Mouse (Mus musculus): ENCODE results near the gene Socs2.

DNA sequence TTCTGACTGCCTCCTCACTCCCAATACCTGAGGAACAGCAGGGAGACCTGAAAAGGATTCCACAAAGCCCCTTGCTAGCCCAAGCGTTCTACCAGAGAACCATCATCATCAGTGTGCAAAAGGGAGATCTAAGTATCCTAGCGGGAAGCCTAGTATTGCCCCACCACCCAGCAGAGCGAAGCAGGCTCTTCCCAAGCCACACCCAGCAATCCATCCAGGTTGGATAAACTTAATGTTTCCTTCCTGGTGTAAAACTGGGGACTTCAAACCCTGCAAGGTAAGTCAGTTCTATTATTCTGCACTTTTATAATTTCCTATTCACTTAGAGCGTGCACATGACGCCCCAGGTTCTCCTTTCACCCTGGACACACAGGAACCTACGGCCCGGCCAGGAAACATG, 6.3 kb downstream of the Socs2 start:
- TF ChIP-seq MAX (IDR thresholded peaks at IDR 0.05; ENCODE audit: low read length) (no peak), UBTF (IDR thresholded peaks at IDR 0.05; ENCODE audit: borderline replicate concordance, insufficient read depth, low read depth, low read length) (no peak), USF1 (IDR thresholded peaks at IDR 0.05; ENCODE audit: low read depth, low read length) (no peak), CTCF (IDR thresholded peaks at IDR 0.05 in 2 of 3, conservative IDR thresholded peaks at IDR 0.05 in 1 of 3; ENCODE audit: control insufficient read depth in 1 of 3, insufficient read depth in 1 of 3, low read depth in 2 of 3, low read length in 3 of 3, poor library complexity in 1 of 3, severe bottlenecking in 1 of 3) (no peak), ELF1 (IDR thresholded peaks at IDR 0.05; ENCODE audit: low read depth, low read length) (no peak), SIN3A (IDR thresholded peaks at IDR 0.05; ENCODE audit: low read length) (no peak), EP300 (IDR thresholded peaks at IDR 0.05; ENCODE audit: low read depth in 1 of 2, low read length in 2 of 2) (no peak), TBP (IDR thresholded peaks at IDR 0.05; ENCODE audit: low read depth, low read length) (no peak), POLR2A (IDR thresholded peaks at IDR 0.05; ENCODE audit: control insufficient read depth in 1 of 2, insufficient read depth in 1 of 2, low read depth in 1 of 2, low read length in 2 of 2, poor library complexity in 1 of 2) (no peak), POLR2AphosphoS5 (IDR thresholded peaks at IDR 0.05; ENCODE audit: borderline replicate concordance, low read depth, low read length) (no peak), ZNF384 (IDR thresholded peaks at IDR 0.05; ENCODE audit: low read depth, low read length) (no peak), ZKSCAN1 (IDR thresholded peaks at IDR 0.05; ENCODE audit: low read depth, low read length) (no peak), CHD1 (IDR thresholded peaks at IDR 0.05; ENCODE audit: low read depth, low read length) (no peak)

Data from MEL (cell line).